Comparison of ENCODE assay signal across 8 mouse cellular contexts in the genomic region with DNA sequence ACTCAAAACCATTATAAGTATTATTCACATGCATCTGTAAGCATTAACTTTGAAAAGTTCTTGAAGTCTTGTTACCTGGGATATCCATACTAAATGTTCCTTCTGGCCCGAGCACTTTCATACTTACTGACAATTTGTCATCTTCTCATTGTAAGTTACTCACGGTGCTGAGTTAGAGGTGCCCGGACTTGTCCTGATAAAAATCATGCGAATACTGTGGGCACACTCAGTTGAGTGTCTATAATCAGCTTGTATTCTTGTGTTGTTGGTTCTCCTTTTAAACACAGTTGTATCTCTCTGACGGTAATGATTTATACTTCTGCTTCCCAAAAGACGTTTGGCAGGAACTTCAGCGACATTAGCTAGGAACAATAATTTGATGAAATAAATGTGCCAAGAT. TPM values are rescaled to one million over a fixed set of nuclear protein-coding genes. Genes with fewer than 3 reads are reported as not detected.
DNase-seq lines count a peak whose midpoint lies in the region; ATAC-seq and TF ChIP-seq lines count a peak whose summit lies in the region.

No protein-coding gene starts in this region.

- no peak for TF ChIP-seq CTCF in midbrain, postnatal 0 days (IDR thresholded peaks at IDR 0.05)

- H3K4me1 ChIP-seq in kidney, embryonic 16.5 days (ENCODE audit: insufficient read depth, low read length) = peaks cover 9% of the 10 kb centered on the region; the same call in 1 of the 2 replicates
- peaks cover 10% of the 10 kb centered on the region; the same call in 1 of the 2 replicates for H3K4me1 ChIP-seq in intestine, embryonic 14.5 days (replicated peaks; ENCODE audit: control insufficient read depth, insufficient read depth, low read length)
- no peaks in the 10 kb centered on the region for H3K4me1 ChIP-seq in midbrain, postnatal 0 days (ENCODE audit: insufficient read depth, low read length)

- H3K9ac ChIP-seq in kidney, embryonic 16.5 days (replicated peaks; ENCODE audit: low read length) = no peak overlapping the region
- no peak overlapping the region for H3K9ac ChIP-seq in intestine, embryonic 14.5 days (ENCODE audit: low read length)
- no peak overlapping the region for H3K9ac ChIP-seq in midbrain, postnatal 0 days (replicated peaks; ENCODE audit: low read length, poor library complexity, severe bottlenecking)

- no peaks in the 10 kb centered on the region for H3K9me3 ChIP-seq in kidney, embryonic 16.5 days (ENCODE audit: low read length)
- H3K9me3 ChIP-seq in intestine, embryonic 14.5 days (ENCODE audit: control insufficient read depth, low read length) = no peaks in the 10 kb centered on the region
- H3K9me3 ChIP-seq in midbrain, postnatal 0 days (ENCODE audit: low read length) = no peaks in the 10 kb centered on the region

- no peaks in the 10 kb centered on the region for H3K36me3 ChIP-seq in kidney, embryonic 16.5 days (ENCODE audit: insufficient read depth, low read length)
- H3K36me3 ChIP-seq in intestine, embryonic 14.5 days (ENCODE audit: control insufficient read depth, insufficient read depth, low read length) = peaks cover 10% of the 10 kb centered on the region
- H3K36me3 ChIP-seq in midbrain, postnatal 0 days (ENCODE audit: insufficient read depth, low read length) = no peaks in the 10 kb centered on the region

- no peak for ATAC-seq in kidney, embryonic 16.5 days (ENCODE audit: low FRiP score, low TSS enrichment)
- ATAC-seq in common myeloid progenitor, adult 5-6 weeks (replicated peaks; ENCODE audit: low read depth, poor library complexity, severe bottlenecking) = 0 out of 2 replicates have a peak, but pooled peaks have one; percentile 8
- ATAC-seq in intestine, embryonic 14.5 days (replicated peaks; ENCODE audit: low FRiP score, low TSS enrichment, low read depth) = no peak
- no peak for ATAC-seq in midbrain, postnatal 0 days (ENCODE audit: low FRiP score)

- no peaks in the 10 kb centered on the region for H3K27me3 ChIP-seq in kidney, embryonic 16.5 days (ENCODE audit: insufficient read depth, low read length)
- H3K27me3 ChIP-seq in intestine, embryonic 14.5 days (replicated peaks; ENCODE audit: control insufficient read depth, insufficient read depth, low read length) = no peaks in the 10 kb centered on the region
- no peaks in the 10 kb centered on the region for H3K27me3 ChIP-seq in midbrain, postnatal 0 days (ENCODE audit: insufficient read depth, low read length)

- peak overlapping the region; percentile 18; the same call in 1 of the 2 replicates for H3K27ac ChIP-seq in kidney, embryonic 16.5 days (ENCODE audit: low read length)
- no peak overlapping the region for H3K27ac ChIP-seq in intestine, embryonic 14.5 days (ENCODE audit: low read depth)
- H3K27ac ChIP-seq in midbrain, postnatal 0 days (ENCODE audit: low read depth, low read length) = no peak overlapping the region

- WGBS in kidney, embryonic 16.5 days = 38% methylated on average over 7 of the region's 7 CpGs
- WGBS in intestine, embryonic 14.5 days = 58% methylated on average over 7 of the region's 7 CpGs
- 80% methylated on average over 7 of the region's 7 CpGs for WGBS in midbrain, postnatal 0 days

- H3K4me3 ChIP-seq in kidney, embryonic 16.5 days (ENCODE audit: low read length) = peak overlapping the region; percentile 18
- H3K4me3 ChIP-seq in intestine, embryonic 14.5 days (ENCODE audit: low read depth, low read length) = peak overlapping the region; percentile 61
- no peak overlapping the region for H3K4me3 ChIP-seq in midbrain, postnatal 0 days (ENCODE audit: low read depth, low read length)

- no peak for DNase-seq in kidney, adult 11 months
- DNase-seq in intestine, embryonic 14.5 days (ENCODE audit: low spot score) = no peak
- DNase-seq in midbrain, postnatal 0 days (ENCODE audit: low spot score) = no peak
- no peak for DNase-seq in cerebellum, postnatal 10 days
- DNase-seq in gastrocnemius, postnatal 10 days = no peak
- no peak for DNase-seq in embryo, embryonic 9.5 days (ENCODE audit: extremely low spot score)

- peak overlapping the region; percentile 52 for H3K4me2 ChIP-seq in kidney, embryonic 16.5 days (replicated peaks; ENCODE audit: low read depth, low read length)
- H3K4me2 ChIP-seq in intestine, embryonic 14.5 days (ENCODE audit: low read length) = peak overlapping the region; percentile 56
- peak overlapping the region; percentile 75 for H3K4me2 ChIP-seq in midbrain, postnatal 0 days (ENCODE audit: low read depth, low read length, poor library complexity, severe bottlenecking)

RNA-seq across cellular contexts. Expression of a gene that starts 0.8 kb away (rescaled TPM):
- 98.8 and 101 TPM in 2 replicates for polyA plus RNA-seq in kidney, embryonic 16.5 days (2015; fragmentation: Nextera tagmentation; extraction: Ambion mirVana)
- 64.0 and 67.7 TPM in 2 replicates for total RNA-seq in common myeloid progenitor, adult 5-6 weeks (2017)
- 85.4 and 85.8 TPM in 2 replicates for polyA plus RNA-seq in intestine, embryonic 14.5 days (2014; fragmentation: Nextera tagmentation; extraction: Ambion mirVana)
- 16.5 and 24.4 TPM in 2 replicates for total RNA-seq in midbrain, postnatal 0 days (2014; rRNA removed)
- 122 and 130 TPM in 2 replicates for polyA plus RNA-seq in midbrain, postnatal 0 days (2015; fragmentation: Nextera tagmentation; extraction: Ambion mirVana)
- total RNA-seq in gastrocnemius, postnatal 10 days (2021) = 10 to 100 TPM; 30.0 to 33.2 TPM

RNA-seq across cellular contexts. Expression of a gene that starts 32.3 kb away (rescaled TPM):
- polyA plus RNA-seq in kidney, embryonic 16.5 days (2015; fragmentation: Nextera tagmentation; extraction: Ambion mirVana) = 1.3 and 1.7 TPM in 2 replicates
- total RNA-seq in common myeloid progenitor, adult 5-6 weeks (2017) = 0.05 TPM in 1 of 2 replicates, not detected in the other
- 6.6 and 7.3 TPM in 2 replicates for polyA plus RNA-seq in intestine, embryonic 14.5 days (2014; fragmentation: Nextera tagmentation; extraction: Ambion mirVana)
- total RNA-seq in midbrain, postnatal 0 days (2014; rRNA removed) = 121 and 134 TPM in 2 replicates
- 119 and 122 TPM in 2 replicates for polyA plus RNA-seq in midbrain, postnatal 0 days (2015; fragmentation: Nextera tagmentation; extraction: Ambion mirVana)
- 1 to 10 TPM; 1.0 to 1.2 TPM for total RNA-seq in gastrocnemius, postnatal 10 days (2021)

Comparison
In these comparisons a context has a peak if more than half of its experiments do, and no peak if none do; other contexts are left out.
1. RNA of a gene that starts 32.3 kb away (total RNA-seq): 121 to 134 TPM in midbrain, postnatal 0 days; 1.0 to 1.2 TPM in gastrocnemius, postnatal 10 days and 0.05 TPM in common myeloid progenitor, adult 5-6 weeks; every median in the first group is over 10 times any median in the second.
2. Peak in every context shown above with its lines, with median percentiles within 50 percentile points of each other: H3K4me2 ChIP-seq.